Mouse (Mus musculus) olfactory bulb, adult 2 months (tissue): ENCODE measurements at regions not wholly inside any gene's neighbourhood (a gene's known extent, or its start where the extent isn't known, plus 50 kb on each side); places are given as distances from the start of the nearest gene placed in this dataset.

Source experiments
- H3K27ac ChIP-seq: fragments of 200-500 bp; 2 replicates; pipeline ENCODE4 v1.5.1; 2012; ENCODE audit warnings: low read depth, low read length; ENCODE audit not compliant: insufficient read depth
- H3K4me1 ChIP-seq: fragments of 200-500 bp; 2 replicates; pipeline ENCODE4 v1.6.1; 2012; ENCODE audit warnings: low read length; ENCODE audit not compliant: control insufficient read depth, insufficient read depth
- H3K4me3 ChIP-seq: fragments of 200-500 bp; 2 replicates; pipeline ENCODE4 v1.5.1; 2012; ENCODE audit warnings: mild to moderate bottlenecking, low read depth, low read length, moderate library complexity; ENCODE audit not compliant: insufficient read depth
- CTCF ChIP-seq: fragments of 200-500 bp; IDR thresholded peaks from 2 replicates; pipeline ENCODE4 v1.5.1; 2012; ENCODE audit warnings: low read depth, mild to moderate bottlenecking, low read length, moderate library complexity; ENCODE audit not compliant: insufficient read depth
- POLR2A ChIP-seq: fragments of 200-500 bp; IDR thresholded peaks from 2 replicates; pipeline ENCODE4 v1.6.1; 2012; ENCODE audit warnings: mild to moderate bottlenecking, low read depth, low read length, moderate library complexity; ENCODE audit not compliant: insufficient read depth
- WGBS: fragments of 180-500 bp; shearing (Covaris S2); methylation state at CpG from one replicate; pipeline ENCODE4 v1.1.7; 2018; 5-methylcytosine and 5-hydroxymethylcytosine counted together

GRCm38 (mm10) chr15:60762071-60762470, 91.5 kb downstream of the Fam84b start:
- no peaks in the 10 kb centered on the region for H3K4me1 ChIP-seq
- WGBS = 80% methylated on average over 2 of the region's 2 CpGs
- H3K4me3 ChIP-seq = no peak overlapping the region
- H3K27ac ChIP-seq = no peak overlapping the region
- TF ChIP-seq CTCF (no peak), POLR2A (no peak)

- Histone ChIP-seq H3K27ac (no peak overlapping the region), H3K4me3 (no peak overlapping the region), H3K4me1 (no peaks in the 10 kb centered on the region)
- 48% methylated on average over 6 of the region's 6 CpGs for WGBS
- TF ChIP-seq CTCF = 0 out of 2 replicates have a peak, but pooled peaks have one; percentile 20
- TF ChIP-seq POLR2A = no peak
These were observed 93.6 kb downstream of the Fam84b start for GRCm38 (mm10) chr15:60760015-60760437.

GRCm38 (mm10) chr15:60754246-60754645, 99.3 kb downstream of the Fam84b start:
- 81% methylated on average over 5 of the region's 5 CpGs for WGBS
- no peak overlapping the region for H3K4me3 ChIP-seq
- no peaks in the 10 kb centered on the region for H3K4me1 ChIP-seq
- no peak overlapping the region for H3K27ac ChIP-seq
- TF ChIP-seq POLR2A = no peak
- TF ChIP-seq CTCF = no peak

- 86% methylated on average over 2 of the region's 2 CpGs for WGBS
- Histone ChIP-seq H3K27ac (no peak overlapping the region), H3K4me3 (no peak overlapping the region), H3K4me1 (no peaks in the 10 kb centered on the region)
- TF ChIP-seq POLR2A = no peak
- TF ChIP-seq CTCF = no peak
These were observed 114.0 kb downstream of the Fam84b start for GRCm38 (mm10) chr15:60739598-60739997.

- no peaks in the 10 kb centered on the region for H3K4me1 ChIP-seq
- H3K4me3 ChIP-seq = no peak overlapping the region
- TF ChIP-seq CTCF (no peak), POLR2A (no peak)
- no peak overlapping the region for H3K27ac ChIP-seq
- 91% methylated on average over 3 of the region's 3 CpGs for WGBS
These were observed 115.3 kb downstream of the Fam84b start for GRCm38 (mm10) chr15:60738258-60738657.

- no peaks in the 10 kb centered on the region for H3K4me1 ChIP-seq
- TF ChIP-seq POLR2A (no peak), CTCF (no peak)
- no peak overlapping the region for H3K27ac ChIP-seq
- no peak overlapping the region for H3K4me3 ChIP-seq
These were observed 121.2 kb downstream of the Fam84b start for GRCm38 (mm10) chr15:60732416-60732815.

- 30% methylated on average over 9 of the region's 9 CpGs for WGBS
- H3K4me3 ChIP-seq = no peak overlapping the region
- no peak for TF ChIP-seq CTCF
- TF ChIP-seq POLR2A = no peak
- H3K4me1 ChIP-seq = no peaks in the 10 kb centered on the region
- H3K27ac ChIP-seq = no peak overlapping the region
These were observed 124.8 kb downstream of the Fam84b start for GRCm38 (mm10) chr15:60728754-60729153.

GRCm38 (mm10) chr15:60728337-60728736, 125.2 kb downstream of the Fam84b start:
- Histone ChIP-seq H3K4me3 (no peak overlapping the region), H3K27ac (no peak overlapping the region), H3K4me1 (no peaks in the 10 kb centered on the region)
- TF ChIP-seq CTCF = no peak
- no peak for TF ChIP-seq POLR2A
- 51% methylated on average over 4 of the region's 4 CpGs for WGBS

GRCm38 (mm10) chr15:60719332-60719731, 134.2 kb downstream of the Fam84b start:
- Histone ChIP-seq H3K4me3 (no peak overlapping the region), H3K27ac (no peak overlapping the region), H3K4me1 (no peaks in the 10 kb centered on the region)
- WGBS = 89% methylated on average over 5 of the region's 5 CpGs
- TF ChIP-seq CTCF = no peak
- TF ChIP-seq POLR2A = no peak

- H3K4me1 ChIP-seq = no peaks in the 10 kb centered on the region
- TF ChIP-seq POLR2A = no peak
These were observed 144.9 kb downstream of the Fam84b start for GRCm38 (mm10) chr15:60708678-60709077.

GRCm38 (mm10) chr15:60706009-60706408, 147.6 kb downstream of the Fam84b start:
- H3K27ac ChIP-seq = no peak overlapping the region
- no peaks in the 10 kb centered on the region for H3K4me1 ChIP-seq
- WGBS = 78% methylated on average over 4 of the region's 4 CpGs
- TF ChIP-seq CTCF = no peak
- no peak for TF ChIP-seq POLR2A
- no peak overlapping the region for H3K4me3 ChIP-seq

More at GRCm38 (mm10) chr15:60708678-60709077, 144.9 kb downstream of the Fam84b start:
- Histone ChIP-seq H3K27ac (no peak overlapping the region), H3K4me3 (no peak overlapping the region)
